8 mouse cellular contexts compared by ENCODE assay signal in genomic region chr13:81785766-81786480, GRCm38 (mm10). TPM values are rescaled to one million over a fixed set of nuclear protein-coding genes. Genes with fewer than 3 reads are reported as not detected.
DNase-seq lines count a peak whose midpoint lies in the region; ATAC-seq lines count a peak whose summit lies in the region.

No protein-coding gene starts in this region.

- intact Hi-C loops in gastrocnemius, postnatal 14 days (cut with DNase I; ENCODE audit: low total_unique reads) = no loop called here

- no peaks in the 10 kb centered on the region for H3K9me3 ChIP-seq in kidney, embryonic 16.5 days (ENCODE audit: low read length)
- H3K9me3 ChIP-seq in hindbrain, embryonic 16.5 days (ENCODE audit: control insufficient read depth, low read length) = no peaks in the 10 kb centered on the region

- H3K27me3 ChIP-seq in kidney, embryonic 16.5 days (ENCODE audit: insufficient read depth, low read length) = no peaks in the 10 kb centered on the region
- no peaks in the 10 kb centered on the region for H3K27me3 ChIP-seq in hindbrain, embryonic 16.5 days (replicated peaks; ENCODE audit: control insufficient read depth, insufficient read depth, low read length)

- 0 out of 2 replicates have a peak overlapping the region, but pooled peaks have one; percentile 26 for H3K9ac ChIP-seq in kidney, embryonic 16.5 days (replicated peaks; ENCODE audit: low read length)
- 0 out of 2 replicates have a peak overlapping the region, but pooled peaks have one; percentile 13 for H3K9ac ChIP-seq in hindbrain, embryonic 16.5 days (ENCODE audit: low read depth, low read length)

- peaks cover 16% of the 10 kb centered on the region; the same call in 1 of the 2 replicates for H3K36me3 ChIP-seq in kidney, embryonic 16.5 days (ENCODE audit: insufficient read depth, low read length)
- peaks cover 7% of the 10 kb centered on the region; the same call in 1 of the 2 replicates for H3K36me3 ChIP-seq in hindbrain, embryonic 16.5 days (ENCODE audit: control insufficient read depth, insufficient read depth, low read length)

- no peak overlapping the region for H3K4me2 ChIP-seq in kidney, embryonic 16.5 days (replicated peaks; ENCODE audit: low read depth, low read length)
- H3K4me2 ChIP-seq in hindbrain, embryonic 16.5 days (ENCODE audit: low read length) = peak overlapping the region; percentile 14

- no peak for ATAC-seq in kidney, embryonic 16.5 days (ENCODE audit: low FRiP score, low TSS enrichment)
- ATAC-seq in hindbrain, embryonic 16.5 days = no peak

- peaks cover 25% of the 10 kb centered on the region for H3K4me1 ChIP-seq in kidney, embryonic 16.5 days (ENCODE audit: insufficient read depth, low read length)
- peaks cover 20% of the 10 kb centered on the region for H3K4me1 ChIP-seq in hindbrain, embryonic 16.5 days (ENCODE audit: control insufficient read depth, insufficient read depth, low read depth, low read length)

- DNase-seq in kidney, postnatal 4 days = no peak
- DNase-seq in Muller cell, postnatal 12 days (ENCODE audit: inconsistent ontology term) = peak; percentile 60
- peak; percentile 12 to 27 for DNase-seq in cerebellum, postnatal 14 days
- no peak for DNase-seq in gastrocnemius, postnatal 14 days
- DNase-seq in heart, adult 8-10 months (ENCODE audit: low spot score) = no peak
- no peak for DNase-seq in ovary, postnatal 36 days (ENCODE audit: low spot score)

- no peak overlapping the region for H3K4me3 ChIP-seq in kidney, embryonic 16.5 days (ENCODE audit: low read length)
- no peak overlapping the region; the same call in 1 of the 2 replicates for H3K4me3 ChIP-seq in hindbrain, embryonic 16.5 days (ENCODE audit: low read length)

- no peak overlapping the region for H3K27ac ChIP-seq in kidney, embryonic 16.5 days (ENCODE audit: low read length)
- H3K27ac ChIP-seq in hindbrain, embryonic 16.5 days (ENCODE audit: low read depth, low read length) = peak overlapping the region; percentile 34; the same call in 1 of the 2 replicates

- 74% methylated on average over 11 of the region's 11 CpGs for WGBS in kidney, embryonic 16.5 days
- 51% methylated on average over 11 of the region's 11 CpGs for WGBS in hindbrain, embryonic 16.5 days

RNA-seq across cellular contexts. Expression of gene Cetn3, which starts 3.0 kb away (rescaled TPM):
- 194 and 196 TPM in 2 replicates for polyA plus RNA-seq in kidney, embryonic 16.5 days (2015; fragmentation: Nextera tagmentation; extraction: Ambion mirVana)
- 188 and 203 TPM in 2 replicates for polyA plus RNA-seq in hindbrain, embryonic 16.5 days (2015; fragmentation: Nextera tagmentation; extraction: Ambion mirVana)
- 10 to 100 TPM; 44.6 to 45.8 TPM for total RNA-seq in gastrocnemius, postnatal 14 days (2021)
- total RNA-seq in heart, adult 8-10 months (2022) = 10 to 100 TPM; 42.4 to 60.0 (median 51.5) TPM

Comparison
In these comparisons a context has a peak if more than half of its experiments do, and no peak if none do; other contexts are left out.
1. DNase-seq: peak in Muller cell, postnatal 12 days (single experiment) and cerebellum, postnatal 14 days (2 of 2); none in kidney, postnatal 4 days (0 of 2), gastrocnemius, postnatal 14 days (single experiment), heart, adult 8-10 months (single experiment) and ovary, postnatal 36 days (single experiment).